Mouse (Mus musculus): ENCODE results near the gene Zbtb16. TPM values are rescaled to one million over a fixed set of nuclear protein-coding genes. Genes with fewer than 3 reads are reported as not detected.

The Zbtb16 gene
- total RNA-seq, 2 experiments from 2014 or later, result 24.7 to 60.1 TPM

- no peak for DNase-seq
Observed at GRCm38 (mm10) chr9:48826377-48826889, 9.6 kb downstream of the Zbtb16 start.

- DNase-seq, result no peak
Observed at GRCm38 (mm10) chr9:48824533-48825130, 11.4 kb downstream of the Zbtb16 start.

GRCm38 (mm10) chr9:48823851-48824250 lies 12.2 kb downstream of the Zbtb16 start:
- DNase-seq, result no peak

- no peak for DNase-seq
Observed at GRCm38 (mm10) chr9:48823319-48823705, 12.7 kb downstream of the Zbtb16 start.

GRCm38 (mm10) chr9:48822586-48823318 lies 13.3 kb downstream of the Zbtb16 start:
- no peak for DNase-seq

GRCm38 (mm10) chr9:48821916-48822585 lies 14.0 kb downstream of the Zbtb16 start:
- DNase-seq, result no peak

- DNase-seq, result no peak
Observed at GRCm38 (mm10) chr9:48821431-48821830, 14.6 kb downstream of the Zbtb16 start.

- no peak for DNase-seq
Observed at GRCm38 (mm10) chr9:48820791-48821190, 15.2 kb downstream of the Zbtb16 start.

- no peak for DNase-seq
Observed at GRCm38 (mm10) chr9:48819695-48820094, 16.3 kb downstream of the Zbtb16 start.

GRCm38 (mm10) chr9:48819137-48819536 lies 16.9 kb downstream of the Zbtb16 start:
- DNase-seq, result no peak

- no peak for DNase-seq
Observed at GRCm38 (mm10) chr9:48817907-48818306, 18.1 kb downstream of the Zbtb16 start.

- no peak for DNase-seq
Observed at GRCm38 (mm10) chr9:48817399-48817793, 18.6 kb downstream of the Zbtb16 start.

- no peak for DNase-seq
Observed at GRCm38 (mm10) chr9:48816678-48817398, 19.2 kb downstream of the Zbtb16 start.

GRCm38 (mm10) chr9:48816157-48816556 lies 19.9 kb downstream of the Zbtb16 start:
- no peak for DNase-seq

GRCm38 (mm10) chr9:48814881-48815495 lies 21.0 kb downstream of the Zbtb16 start:
- DNase-seq, result no peak

GRCm38 (mm10) chr9:48813960-48814880 lies 21.8 kb downstream of the Zbtb16 start:
- no peak for DNase-seq

- DNase-seq, result no peak
Observed at GRCm38 (mm10) chr9:48812352-48812751, 23.7 kb downstream of the Zbtb16 start.

GRCm38 (mm10) chr9:48806591-48806990 lies 29.4 kb downstream of the Zbtb16 start:
- DNase-seq, result no peak

- no peak for DNase-seq
Observed at GRCm38 (mm10) chr9:48805850-48806249, 30.2 kb downstream of the Zbtb16 start.

- DNase-seq, result no peak
Observed at GRCm38 (mm10) chr9:48804509-48804908, 31.5 kb downstream of the Zbtb16 start.
